Mouse (Mus musculus): ENCODE data around the gene Mbtps1. TPM values are rescaled to one million over a fixed set of nuclear protein-coding genes. Genes with fewer than 3 reads are reported as not detected.
A peak's percentile ranks its signal among the peaks of the same experiment; 100 is the strongest.

Gene Mbtps1
- polyA plus RNA-seq, 1 experiment from 2014 or later, result 144 TPM

GRCm38 (mm10) chr8:119580441-119581161, 22.1 kb upstream of the Mbtps1 start:
- ChIA-PET POLR2A (no interaction called here), CTCF (no interaction called here)
- TF ChIP-seq CTCF (IDR thresholded peaks at IDR 0.05), result no peak
- in situ Hi-C loops (cut with MboI; ENCODE audit: low pct_unique_long_range_greater_than_20kb), result no loop called here
- DNase-seq (ENCODE audit: low read depth, low spot score) (no peak), ATAC-seq (no peak)
- H3K27me3 ChIP-seq, result peaks cover 34% of the 10 kb centered on the region

GRCm38 (mm10) chr8:119579096-119579495, 20.6 kb upstream of the Mbtps1 start:
- TF ChIP-seq CTCF (IDR thresholded peaks at IDR 0.05), result no peak
- CTCF ChIA-PET, result no interaction called here

DNA sequence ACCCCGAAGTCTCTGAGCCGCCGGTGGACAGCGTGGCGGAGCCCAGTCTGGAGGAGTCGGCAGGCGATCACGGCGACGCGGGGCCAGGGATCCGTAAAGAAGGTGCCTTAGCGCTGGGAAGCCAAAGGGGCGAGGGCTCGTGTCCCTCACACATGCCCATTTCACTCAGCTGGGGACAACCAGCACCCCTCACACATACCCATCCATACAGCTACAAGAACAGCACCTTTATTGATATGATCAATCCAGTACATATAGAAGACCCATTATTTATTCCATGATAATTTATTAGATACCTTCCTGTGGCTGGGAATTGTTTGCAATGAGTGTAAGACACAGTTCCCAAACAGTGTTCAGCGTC, 16.8 kb upstream of the Mbtps1 start:
- ATAC-seq, result no peak
- DNase-seq (ENCODE audit: low read depth, low spot score), result no peak
- peaks cover 31% of the 10 kb centered on the region for H3K27me3 ChIP-seq
- no peak for TF ChIP-seq CTCF (IDR thresholded peaks at IDR 0.05)
- ChIA-PET CTCF (interaction anchor here (1.4 kb wide), 1 partner anchor 13 kb away, joined by 3 read pairs; no protein-coding TSS in a partner anchor), POLR2A (no interaction called here)
- in situ Hi-C loops (cut with MboI; ENCODE audit: low pct_unique_long_range_greater_than_20kb), result no loop called here

More at GRCm38 (mm10) chr8:119579096-119579495, 20.6 kb upstream of the Mbtps1 start:
- no peak for DNase-seq (ENCODE audit: low read depth, low spot score)
- H3K27me3 ChIP-seq, result peaks cover 37% of the 10 kb centered on the region
- in situ Hi-C loops (cut with MboI; ENCODE audit: low pct_unique_long_range_greater_than_20kb), result no loop called here
- no peak for ATAC-seq
- POLR2A ChIA-PET, result no interaction called here

GRCm38 (mm10) chr8:119574437-119575365, 16.2 kb upstream of the Mbtps1 start, which contains the start of the genes Hsdl1 and Dnaaf1:
Gene Hsdl1 (minus strand): TSS chr8:119575183.
Gene Dnaaf1 (plus strand): TSS chr8:119575235.
- in situ Hi-C loops (cut with MboI; ENCODE audit: low pct_unique_long_range_greater_than_20kb), result no loop called here
- ChIA-PET CTCF (no interaction called here), POLR2A (interaction anchor here (0.6 kb wide), 1 partner anchor 48 kb away, joined by 6 read pairs; no protein-coding TSS in a partner anchor)
- DNase-seq (ENCODE audit: low read depth, low spot score) (no peak), ATAC-seq (peak; percentile 68)
- H3K27me3 ChIP-seq, result peaks cover 27% of the 10 kb centered on the region
- TF ChIP-seq CTCF (IDR thresholded peaks at IDR 0.05), result no peak

DNA sequence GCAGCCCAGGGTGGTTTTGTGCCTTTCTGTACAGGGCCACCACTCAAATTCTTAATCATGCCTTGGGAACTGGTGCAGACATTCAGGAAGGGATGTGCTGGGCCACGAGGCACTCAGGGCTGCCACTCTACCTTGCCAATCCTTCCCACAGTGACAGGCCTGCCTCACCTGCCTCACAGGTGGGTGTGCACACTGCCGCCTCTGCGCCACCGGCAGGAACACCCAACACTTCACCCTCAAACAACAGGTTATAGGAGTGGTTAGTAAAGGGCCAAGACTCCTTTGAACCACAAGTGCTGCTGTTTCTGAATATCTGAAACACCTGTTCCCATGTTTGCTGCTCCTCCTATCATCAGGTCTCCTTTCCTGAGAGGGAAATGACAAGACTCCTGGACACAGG, 13.9 kb upstream of the Mbtps1 start:
- DNase-seq (ENCODE audit: low read depth, low spot score) (no peak), ATAC-seq (no peak)
- CTCF ChIA-PET, result no interaction called here
- TF ChIP-seq CTCF (IDR thresholded peaks at IDR 0.05), result no peak
- POLR2A ChIA-PET, result no interaction called here
- peaks cover 20% of the 10 kb centered on the region for H3K27me3 ChIP-seq
- in situ Hi-C loops (cut with MboI; ENCODE audit: low pct_unique_long_range_greater_than_20kb), result no loop called here

GRCm38 (mm10) chr8:119571135-119571534, 12.6 kb upstream of the Mbtps1 start:
- H3K27me3 ChIP-seq, result peaks cover 8% of the 10 kb centered on the region
- in situ Hi-C loops (cut with MboI; ENCODE audit: low pct_unique_long_range_greater_than_20kb), result no loop called here
- no peak for DNase-seq (ENCODE audit: low read depth, low spot score)
- TF ChIP-seq CTCF (IDR thresholded peaks at IDR 0.05), result no peak
- ChIA-PET POLR2A (no interaction called here), CTCF (no interaction called here)
- ATAC-seq, result no peak

DNA sequence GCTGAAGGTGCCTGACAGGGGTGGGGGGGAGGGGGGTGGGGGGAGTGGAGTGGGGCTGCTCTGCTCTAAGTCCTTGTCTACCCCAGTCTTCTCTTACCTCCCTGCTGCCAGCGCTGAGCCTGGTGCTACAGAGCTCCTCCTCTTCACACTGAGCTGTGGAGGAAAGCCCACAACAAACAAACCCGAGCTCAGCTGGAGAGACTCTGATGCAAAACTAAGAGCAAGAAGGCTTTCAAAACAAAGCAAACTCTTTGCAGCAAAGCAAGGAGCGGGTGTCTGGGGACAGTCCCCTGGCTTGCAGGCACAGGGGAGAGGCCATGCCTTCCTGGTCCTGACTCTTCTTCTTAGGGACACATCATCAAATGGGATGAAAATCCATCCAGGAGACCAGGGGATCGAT, 11.3 kb upstream of the Mbtps1 start:
- in situ Hi-C loops (cut with MboI; ENCODE audit: low pct_unique_long_range_greater_than_20kb), result no loop called here
- ChIA-PET CTCF (no interaction called here), POLR2A (interaction anchor here (2.1 kb wide), 1 partner anchor 11 kb away, joined by 8 read pairs; the partner anchor contains the start of gene Mbtps1)
- ATAC-seq (no peak), DNase-seq (ENCODE audit: low read depth, low spot score) (no peak)
- no peaks in the 10 kb centered on the region for H3K27me3 ChIP-seq
- no peak for TF ChIP-seq CTCF (IDR thresholded peaks at IDR 0.05)

DNA sequence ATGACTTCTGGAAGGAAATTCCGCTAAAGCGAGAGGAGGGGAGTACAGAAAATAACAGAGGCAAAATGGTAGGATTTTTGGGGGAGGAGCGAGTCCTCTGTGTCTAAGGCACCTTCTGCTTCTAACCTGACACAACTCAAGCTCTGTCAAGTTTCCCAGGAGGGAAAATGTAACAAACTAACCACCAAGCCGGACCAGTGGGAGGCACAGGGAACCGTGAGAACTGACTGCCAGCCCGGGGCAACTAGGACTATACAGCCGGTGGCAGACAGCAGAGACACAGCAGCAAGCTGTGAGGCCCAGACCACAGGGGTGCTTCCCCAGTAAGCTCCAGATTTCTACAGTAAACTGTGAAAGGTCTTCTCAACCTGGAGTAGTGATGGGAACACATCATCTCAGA, 10.4 kb upstream of the Mbtps1 start:
- ChIA-PET CTCF (no interaction called here), POLR2A (interaction anchor here (2.1 kb wide), 1 partner anchor 10 kb away, joined by 8 read pairs; the partner anchor contains the start of gene Mbtps1)
- in situ Hi-C loops (cut with MboI; ENCODE audit: low pct_unique_long_range_greater_than_20kb), result no loop called here
- ATAC-seq (no peak), DNase-seq (ENCODE audit: low read depth, low spot score) (no peak)
- H3K27me3 ChIP-seq, result no peaks in the 10 kb centered on the region
- no peak for TF ChIP-seq CTCF (IDR thresholded peaks at IDR 0.05)

- ChIA-PET POLR2A (interaction anchor here (2.1 kb wide), 1 partner anchor 10 kb away, joined by 8 read pairs; the partner anchor contains the start of gene Mbtps1), CTCF (no interaction called here)
- ATAC-seq (no peak), DNase-seq (ENCODE audit: low read depth, low spot score) (no peak)
- in situ Hi-C loops (cut with MboI; ENCODE audit: low pct_unique_long_range_greater_than_20kb), result no loop called here
- no peak for TF ChIP-seq CTCF (IDR thresholded peaks at IDR 0.05)
- H3K27me3 ChIP-seq, result no peaks in the 10 kb centered on the region
Measured at GRCm38 (mm10) chr8:119568251-119568650, 9.7 kb upstream of the Mbtps1 start.

DNA sequence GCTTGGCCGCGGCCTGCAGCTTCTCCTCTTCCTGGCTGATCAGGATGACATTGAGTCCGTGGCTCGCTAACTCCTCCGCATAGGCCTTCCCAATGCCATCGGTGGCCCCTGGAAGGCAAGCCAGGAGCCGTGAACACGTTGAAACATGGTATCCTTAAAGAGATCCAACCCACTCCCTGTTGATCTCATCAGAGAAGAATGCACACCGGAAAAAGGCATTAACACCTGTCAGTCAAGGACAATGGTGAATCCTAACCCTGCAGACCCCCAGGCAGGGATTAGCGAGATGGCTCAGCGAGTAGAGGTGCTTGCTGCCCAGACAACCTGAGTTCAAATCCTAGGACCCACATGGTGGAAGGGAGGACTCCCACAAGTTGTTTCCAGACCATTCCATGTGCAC, 7.8 kb upstream of the Mbtps1 start:
- no peak for TF ChIP-seq CTCF (IDR thresholded peaks at IDR 0.05)
- no peaks in the 10 kb centered on the region for H3K27me3 ChIP-seq
- ATAC-seq (no peak), DNase-seq (ENCODE audit: low read depth, low spot score) (no peak)
- in situ Hi-C loops (cut with MboI; ENCODE audit: low pct_unique_long_range_greater_than_20kb), result no loop called here
- ChIA-PET POLR2A (no interaction called here), CTCF (no interaction called here)

DNA sequence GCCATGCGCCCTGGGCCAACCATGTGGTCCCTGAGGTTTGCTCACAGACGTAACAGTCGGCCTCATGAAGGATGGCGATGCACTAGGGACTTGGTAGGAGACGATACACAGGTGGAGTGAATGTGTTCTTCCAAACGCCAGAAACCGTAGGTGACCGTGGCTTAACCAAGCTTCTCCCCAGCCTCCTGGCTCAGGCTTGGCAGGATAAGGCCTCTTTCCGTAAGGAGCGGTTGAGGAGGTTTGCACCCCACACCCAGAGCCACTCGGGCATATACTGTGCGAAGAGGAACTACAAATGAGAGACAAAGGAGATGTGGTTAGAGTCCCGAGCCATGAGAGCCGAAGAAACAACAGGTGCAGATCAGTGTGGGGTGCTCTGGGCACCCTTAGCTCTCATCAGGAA, 5.3 kb upstream of the Mbtps1 start:
- H3K27me3 ChIP-seq, result no peaks in the 10 kb centered on the region
- DNase-seq (ENCODE audit: low read depth, low spot score) (no peak), ATAC-seq (no peak)
- TF ChIP-seq CTCF (IDR thresholded peaks at IDR 0.05), result no peak
- in situ Hi-C loops (cut with MboI; ENCODE audit: low pct_unique_long_range_greater_than_20kb), result no loop called here
- POLR2A ChIA-PET, result no interaction called here
- CTCF ChIA-PET, result no interaction called here

Measured in Patski (cell line).